Mouse (Mus musculus) kidney, embryonic 14.5 days (tissue): ENCODE measurements around the gene Frmd8. TPM values are rescaled to one million over a fixed set of nuclear protein-coding genes. Genes with fewer than 3 reads are reported as not detected.

Experiments used
- ATAC-seq: fragments of 200-750 bp; cut with Nextera tagmentation; 2 replicates; pipeline ENCODE4 v1.8.0; 2017; ENCODE audit warnings: moderate number of reproducible peaks, mild to moderate bottlenecking, moderate TSS enrichment, moderate library complexity; ENCODE audit not compliant: low FRiP score, low TSS enrichment
- H3K27ac ChIP-seq: fragments of 300-500 bp; sonication (generic); 2 replicates; pipeline ENCODE4 v1.5.1; 2014; ENCODE audit warnings: low read depth, mild to moderate bottlenecking, low read length, moderate library complexity, mixed read lengths
- H3K27me3 ChIP-seq: fragments of 300-500 bp; sonication (generic); 2 replicates; pipeline ENCODE4 v1.6.1; 2014; ENCODE audit warnings: mild to moderate bottlenecking, low read length; ENCODE audit not compliant: control insufficient read depth, insufficient read depth
- H3K36me3 ChIP-seq: fragments of 300-500 bp; sonication (generic); 2 replicates; pipeline ENCODE4 v1.6.1; 2014; ENCODE audit warnings: low read length, mixed read lengths; ENCODE audit not compliant: control insufficient read depth, insufficient read depth
- H3K4me1 ChIP-seq: fragments of 300-500 bp; sonication (generic); 2 replicates; pipeline ENCODE4 v1.6.1; 2014; ENCODE audit warnings: low read length, mixed read lengths; ENCODE audit not compliant: control insufficient read depth, insufficient read depth
- H3K4me2 ChIP-seq: fragments of 300-500 bp; sonication (generic); replicated peaks from 2 replicates; pipeline ENCODE4 v1.6.1; 2014; ENCODE audit warnings: low read depth, mild to moderate bottlenecking, low read length
- H3K4me3 ChIP-seq: fragments of 300-500 bp; sonication (generic); 2 replicates; pipeline ENCODE4 v1.5.1; 2014; ENCODE audit warnings: mild to moderate bottlenecking, low read length
- H3K9ac ChIP-seq: fragments of 300-500 bp; sonication (generic); 2 replicates; pipeline ENCODE4 v1.6.1; 2014; ENCODE audit warnings: low read depth, mild to moderate bottlenecking, low read length, moderate library complexity
- H3K9me3 ChIP-seq: fragments of 300-500 bp; sonication (generic); 2 replicates; pipeline ENCODE4 v1.6.1; 2016; ENCODE audit warnings: low read length; ENCODE audit not compliant: control insufficient read depth
- WGBS: fragments of 180-500 bp; shearing (Covaris S2); extraction: QIAGEN DNeasy Blood & Tissue Kit; methylation state at CpG from one replicate; pipeline ENCODE4 v1.1.7; 2014; 5-methylcytosine and 5-hydroxymethylcytosine counted together
- polyA plus RNA-seq: library from polyadenylated mRNA; unstranded; fragments of >200 nt; fragmentation: Nextera tagmentation; extraction: Ambion mirVana; gene quantifications from 2 replicates; pipeline ENCODE4 v1.2.1, GENCODE M21; 2014

Frmd8 gene
- polyA plus RNA-seq, 1 experiment from 2014 or later: 26.5 TPM

- H3K9me3 ChIP-seq: no peaks in the 10 kb centered on the region
- H3K4me1 ChIP-seq: no peaks in the 10 kb centered on the region
- H3K4me3 ChIP-seq: no peak overlapping the region
- no peaks in the 10 kb centered on the region for H3K36me3 ChIP-seq
- H3K27ac ChIP-seq: no peak overlapping the region
- WGBS: 72% methylated on average over 6 of the region's 6 CpGs
- no peaks in the 10 kb centered on the region for H3K27me3 ChIP-seq
- no peak overlapping the region for H3K9ac ChIP-seq
- H3K4me2 ChIP-seq: no peak overlapping the region
- ATAC-seq: no peak
These were observed 42.7 kb downstream of the Frmd8 start for GRCm38 (mm10) chr19:5832326-5832725.

DNA sequence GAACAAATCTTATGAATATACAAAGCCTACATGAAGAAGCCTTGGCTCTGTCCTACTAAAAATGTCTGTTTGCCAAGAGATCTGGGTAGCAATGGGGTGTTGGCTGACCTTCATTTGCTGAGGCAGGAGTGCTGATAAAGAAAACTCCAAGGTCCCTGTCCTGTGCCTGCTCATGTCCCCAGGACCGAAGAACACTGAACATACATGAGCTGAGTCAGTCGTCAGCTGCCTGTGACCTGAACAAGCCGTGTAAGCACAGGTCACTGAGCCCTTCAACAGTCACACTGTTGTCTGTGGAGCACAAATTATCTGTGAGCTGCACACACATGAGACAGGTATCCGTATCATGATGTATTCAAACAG lies 43.1 kb downstream of the Frmd8 start:
- 81% methylated on average over 4 of the region's 4 CpGs for WGBS
- Histone ChIP-seq H3K4me2 (no peak overlapping the region), H3K27me3 (no peaks in the 10 kb centered on the region), H3K9me3 (no peaks in the 10 kb centered on the region), H3K4me1 (no peaks in the 10 kb centered on the region), H3K27ac (no peak overlapping the region), H3K9ac (no peak overlapping the region), H3K36me3 (no peaks in the 10 kb centered on the region), H3K4me3 (no peak overlapping the region)
- ATAC-seq: no peak

- Histone ChIP-seq H3K4me2 (no peak overlapping the region), H3K9me3 (no peaks in the 10 kb centered on the region), H3K9ac (no peak overlapping the region), H3K27me3 (no peaks in the 10 kb centered on the region), H3K4me3 (no peak overlapping the region), H3K4me1 (no peaks in the 10 kb centered on the region), H3K27ac (no peak overlapping the region), H3K36me3 (no peaks in the 10 kb centered on the region)
- no peak for ATAC-seq
- 85% methylated on average over 11 of the region's 11 CpGs for WGBS
These were observed 43.7 kb downstream of the Frmd8 start for GRCm38 (mm10) chr19:5831224-5831957.

DNA sequence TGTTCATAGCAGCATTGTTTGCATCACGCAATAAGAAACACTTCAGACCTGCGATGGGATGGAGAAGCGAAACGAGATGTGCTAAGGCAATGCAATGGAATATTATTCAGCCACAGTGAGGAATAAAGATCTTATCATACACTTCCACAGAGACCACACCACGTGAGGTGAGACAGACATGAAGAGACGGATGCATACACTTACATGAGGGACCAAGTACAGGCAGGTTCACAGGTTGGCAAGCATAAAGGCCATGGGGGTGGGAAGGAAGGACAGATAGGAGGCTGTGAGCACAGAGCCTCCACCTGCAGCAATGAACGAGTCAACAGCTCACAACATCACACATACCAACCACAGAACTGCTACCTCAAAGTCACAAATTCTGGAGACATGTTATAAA lies 44.3 kb downstream of the Frmd8 start:
- no peak for ATAC-seq
- Histone ChIP-seq H3K36me3 (no peaks in the 10 kb centered on the region), H3K9ac (no peak overlapping the region), H3K27ac (no peak overlapping the region), H3K9me3 (no peaks in the 10 kb centered on the region), H3K4me3 (no peak overlapping the region), H3K4me1 (no peaks in the 10 kb centered on the region), H3K27me3 (no peaks in the 10 kb centered on the region), H3K4me2 (no peak overlapping the region)
- WGBS: 88% methylated on average over 7 of the region's 7 CpGs

DNA sequence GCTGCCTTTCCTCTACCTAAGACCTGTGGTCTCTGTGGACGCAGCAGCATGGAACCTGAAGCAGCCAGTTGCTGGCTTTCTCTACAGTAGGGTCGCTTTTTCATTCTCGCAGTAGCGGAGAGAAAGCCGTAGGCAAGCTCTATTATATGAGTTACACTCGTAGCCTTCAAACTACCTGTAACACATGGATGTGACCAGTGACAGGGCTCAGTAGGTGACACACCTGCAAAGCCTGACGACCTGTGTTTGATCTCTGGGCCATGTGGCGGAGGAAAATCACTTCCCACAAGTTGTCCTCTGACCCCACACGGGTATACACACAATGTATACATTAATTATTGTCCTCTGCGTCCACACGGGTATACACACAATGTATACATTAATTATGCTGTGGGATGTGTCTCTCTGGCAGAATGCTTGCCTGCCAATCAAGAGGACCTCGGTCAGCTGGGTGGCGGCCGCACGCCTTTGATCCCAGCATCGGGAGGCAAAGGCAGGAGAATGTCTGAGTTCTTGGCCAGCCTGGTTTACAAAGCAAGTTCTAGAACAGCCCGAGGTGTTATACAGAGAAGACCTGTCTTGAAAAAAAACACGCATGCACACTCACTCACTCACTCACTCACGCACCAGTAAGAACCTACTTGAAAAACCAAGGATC lies 45.0 kb downstream of the Frmd8 start:
- H3K9me3 ChIP-seq: no peaks in the 10 kb centered on the region
- WGBS: 80% methylated on average over 19 of the region's 19 CpGs
- no peak overlapping the region for H3K9ac ChIP-seq
- H3K36me3 ChIP-seq: no peaks in the 10 kb centered on the region
- no peak overlapping the region for H3K4me3 ChIP-seq
- no peaks in the 10 kb centered on the region for H3K27me3 ChIP-seq
- no peak overlapping the region for H3K27ac ChIP-seq
- H3K4me1 ChIP-seq: no peaks in the 10 kb centered on the region
- ATAC-seq: no peak
- no peak overlapping the region for H3K4me2 ChIP-seq

DNA sequence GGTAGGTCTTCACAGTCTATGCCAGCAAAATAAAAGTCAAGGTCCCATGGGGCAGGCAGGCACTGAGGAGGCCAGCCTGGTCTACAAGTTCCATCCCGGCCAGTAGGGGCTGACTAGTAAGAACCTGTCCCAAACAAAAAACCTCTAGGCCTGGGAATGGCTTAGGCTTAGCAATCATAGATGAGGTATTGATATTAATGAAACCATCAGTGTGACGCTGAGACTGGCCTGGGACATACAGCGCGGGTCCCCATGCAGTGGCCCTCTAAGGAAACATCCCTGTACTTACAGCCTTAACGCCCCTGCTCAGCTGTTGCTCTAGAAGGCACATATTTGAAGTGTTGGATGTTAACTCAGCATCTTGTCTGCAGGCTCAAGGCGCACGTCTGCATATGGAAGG lies 46.2 kb downstream of the Frmd8 start:
- H3K4me1 ChIP-seq: peaks cover 8% of the 10 kb centered on the region
- no peak overlapping the region for H3K4me3 ChIP-seq
- no peak overlapping the region for H3K27ac ChIP-seq
- 86% methylated on average over 7 of the region's 7 CpGs for WGBS
- no peaks in the 10 kb centered on the region for H3K27me3 ChIP-seq
- no peak overlapping the region for H3K9ac ChIP-seq
- ATAC-seq: no peak
- no peaks in the 10 kb centered on the region for H3K9me3 ChIP-seq
- no peaks in the 10 kb centered on the region for H3K36me3 ChIP-seq
- no peak overlapping the region for H3K4me2 ChIP-seq

DNA sequence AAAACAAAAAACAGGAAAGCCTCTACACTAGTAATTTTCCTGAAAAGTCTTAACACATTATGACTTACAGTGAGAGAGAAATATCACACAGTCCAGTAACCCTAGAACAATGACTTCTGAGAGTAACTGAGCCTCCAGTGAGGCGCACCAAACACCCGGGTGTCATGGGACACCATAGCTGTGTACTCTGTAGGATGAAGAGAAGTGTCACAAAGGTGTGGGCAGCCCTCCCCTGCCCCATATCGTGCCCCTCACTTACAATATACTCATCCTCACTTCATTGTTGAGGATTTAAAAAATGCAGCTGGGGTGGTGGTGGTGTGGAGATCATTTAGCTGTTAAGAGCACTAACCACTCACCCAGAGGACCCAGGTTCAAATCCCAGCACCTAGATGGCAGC lies 46.9 kb downstream of the Frmd8 start:
- no peak for ATAC-seq
- WGBS: 61% methylated on average over 3 of the region's 3 CpGs
- Histone ChIP-seq H3K4me1 (peaks cover 12% of the 10 kb centered on the region), H3K4me2 (no peak overlapping the region), H3K9ac (no peak overlapping the region), H3K27me3 (no peaks in the 10 kb centered on the region), H3K4me3 (no peak overlapping the region), H3K27ac (no peak overlapping the region), H3K36me3 (no peaks in the 10 kb centered on the region), H3K9me3 (no peaks in the 10 kb centered on the region)

GRCm38 (mm10) chr19:5827456-5828154 lies 47.5 kb downstream of the Frmd8 start:
- no peaks in the 10 kb centered on the region for H3K36me3 ChIP-seq
- ATAC-seq: no peak
- no peak overlapping the region; the same call in 1 of the 2 replicates for H3K9ac ChIP-seq
- WGBS: 50% methylated on average over 9 of the region's 9 CpGs
- no peaks in the 10 kb centered on the region for H3K27me3 ChIP-seq
- peak overlapping the region; percentile 20; the same call in 1 of the 2 replicates for H3K27ac ChIP-seq
- peaks cover 16% of the 10 kb centered on the region for H3K4me1 ChIP-seq
- no peak overlapping the region for H3K4me2 ChIP-seq
- H3K4me3 ChIP-seq: no peak overlapping the region
- no peaks in the 10 kb centered on the region for H3K9me3 ChIP-seq

DNA sequence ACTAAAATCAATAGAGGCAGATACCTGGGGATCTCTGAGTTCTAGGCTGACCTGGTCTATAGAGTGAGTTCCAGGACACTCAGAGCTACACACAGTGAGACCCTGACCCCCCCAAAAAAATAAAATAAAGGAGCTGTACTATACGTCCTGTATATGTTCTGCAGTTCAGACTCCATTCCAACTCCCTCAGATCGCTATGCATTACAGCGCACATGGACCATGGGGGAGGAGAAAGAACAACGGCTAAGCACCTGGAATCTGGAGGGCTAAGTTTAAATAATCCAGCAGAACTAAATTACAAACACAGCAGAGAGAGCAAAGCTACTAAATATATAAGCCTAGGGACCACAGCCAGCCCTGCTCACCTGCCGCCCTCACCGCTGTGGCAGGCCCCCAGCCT lies 48.0 kb downstream of the Frmd8 start:
- Histone ChIP-seq H3K9ac (no peak overlapping the region), H3K27me3 (no peaks in the 10 kb centered on the region), H3K4me1 (peaks cover 21% of the 10 kb centered on the region), H3K4me3 (no peak overlapping the region), H3K9me3 (no peaks in the 10 kb centered on the region), H3K36me3 (no peaks in the 10 kb centered on the region), H3K4me2 (no peak overlapping the region), H3K27ac (no peak overlapping the region; the same call in 1 of the 2 replicates)
- no peak for ATAC-seq
- 68% methylated on average over 6 of the region's 6 CpGs for whole genome bisulfite sequencing
